Mouse (Mus musculus) limb, embryonic 13.5 days (tissue): ENCODE measurements around the gene Lrrc8a. TPM values are rescaled to one million over a fixed set of nuclear protein-coding genes. Genes with fewer than 3 reads are reported as not detected.

Experiments used
- ATAC-seq: fragments of 200-750 bp; cut with Nextera tagmentation; 2 replicates; pipeline ENCODE4 v1.8.0; 2017; ENCODE audit warnings: low read depth, moderate number of reproducible peaks, moderate TSS enrichment; ENCODE audit not compliant: low FRiP score
- H3K27ac ChIP-seq: fragments of 300-500 bp; sonication (generic); 2 replicates; pipeline ENCODE4 v1.5.1; 2015; ENCODE audit warnings: inconsistent platforms, mild to moderate bottlenecking, moderate library complexity
- H3K27me3 ChIP-seq: fragments of 300-500 bp; sonication (generic); 2 replicates; pipeline ENCODE4 v1.6.1; 2015; ENCODE audit warnings: mild to moderate bottlenecking, inconsistent platforms
- H3K36me3 ChIP-seq: fragments of 300-500 bp; sonication (generic); 2 replicates; pipeline ENCODE4 v1.6.1; 2015; ENCODE audit warnings: inconsistent platforms, mild to moderate bottlenecking, moderate library complexity
- H3K4me1 ChIP-seq: fragments of 300-500 bp; sonication (generic); 2 replicates; pipeline ENCODE4 v1.6.1; 2015; ENCODE audit warnings: inconsistent platforms
- H3K4me2 ChIP-seq: fragments of 300-500 bp; sonication (generic); replicated peaks from 2 replicates; pipeline ENCODE4 v1.6.1; 2015; ENCODE audit warnings: inconsistent platforms, mild to moderate bottlenecking, moderate library complexity
- H3K4me3 ChIP-seq: fragments of 300-500 bp; sonication (generic); 2 replicates; pipeline ENCODE4 v1.5.1; 2015; ENCODE audit warnings: moderate library complexity, mild to moderate bottlenecking, inconsistent platforms
- H3K9ac ChIP-seq: fragments of 300-500 bp; sonication (generic); 2 replicates; pipeline ENCODE4 v1.6.1; 2015; ENCODE audit warnings: mild to moderate bottlenecking, inconsistent platforms
- H3K9me3 ChIP-seq: fragments of 300-500 bp; sonication (generic); 2 replicates; pipeline ENCODE4 v1.6.1; 2016; ENCODE audit warnings: inconsistent platforms
- WGBS: fragments of 180-500 bp; shearing (Covaris S2); methylation state at CpG from one replicate; pipeline ENCODE4 v1.1.7; 2015; 5-methylcytosine and 5-hydroxymethylcytosine counted together
- polyA plus RNA-seq: library from polyadenylated mRNA; unstranded; fragments of >200 nt; fragmentation: Nextera tagmentation; extraction: Ambion mirVana; gene quantifications from 2 replicates; pipeline ENCODE4 v1.2.1, GENCODE M21; 2015

The Lrrc8a gene
- polyA plus RNA-seq, 1 experiment from 2014 or later: 49.1 TPM

DNA sequence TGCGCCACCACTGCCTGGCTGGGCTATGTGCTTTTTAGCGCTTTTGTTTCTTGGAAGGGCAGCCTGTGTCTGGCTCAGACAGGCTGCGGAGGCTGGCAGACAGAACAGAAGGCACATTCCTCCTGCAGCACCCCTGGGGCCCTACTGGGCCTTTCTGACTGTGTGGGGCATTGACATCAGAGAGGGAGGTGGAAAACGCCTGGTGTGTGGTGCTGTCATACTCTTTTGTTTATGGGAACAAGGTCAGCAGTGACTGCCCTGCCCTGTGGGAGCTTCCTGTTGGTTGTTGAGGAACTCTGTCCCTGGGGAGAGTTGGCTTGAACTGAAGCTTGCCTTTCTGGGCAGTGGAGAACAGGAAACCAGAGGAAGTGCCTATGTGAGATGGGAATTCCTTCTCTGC is 5.0 kb downstream of the Lrrc8a start:
- Histone ChIP-seq H3K27me3 (no peaks in the 10 kb centered on the region), H3K9me3 (no peaks in the 10 kb centered on the region), H3K27ac (no peak overlapping the region), H3K4me2 (no peak overlapping the region), H3K9ac (0 out of 2 replicates have a peak overlapping the region, but pooled peaks have one; percentile 43), H3K4me3 (no peak overlapping the region), H3K4me1 (peaks cover 44% of the 10 kb centered on the region), H3K36me3 (peaks cover 64% of the 10 kb centered on the region)
- ATAC-seq: no peak
- 41% methylated on average over 4 of the region's 4 CpGs for WGBS

GRCm38 (mm10) chr2:30243391-30243790 is 5.9 kb downstream of the Lrrc8a start:
- ATAC-seq: no peak
- no peaks in the 10 kb centered on the region for H3K9me3 ChIP-seq
- peaks cover 42% of the 10 kb centered on the region for H3K4me1 ChIP-seq
- H3K9ac ChIP-seq: no peak overlapping the region
- H3K4me3 ChIP-seq: no peak overlapping the region
- H3K27me3 ChIP-seq: no peaks in the 10 kb centered on the region
- 88% methylated on average over 4 of the region's 4 CpGs for WGBS
- H3K4me2 ChIP-seq: no peak overlapping the region
- peaks cover 70% of the 10 kb centered on the region for H3K36me3 ChIP-seq
- no peak overlapping the region for H3K27ac ChIP-seq

DNA sequence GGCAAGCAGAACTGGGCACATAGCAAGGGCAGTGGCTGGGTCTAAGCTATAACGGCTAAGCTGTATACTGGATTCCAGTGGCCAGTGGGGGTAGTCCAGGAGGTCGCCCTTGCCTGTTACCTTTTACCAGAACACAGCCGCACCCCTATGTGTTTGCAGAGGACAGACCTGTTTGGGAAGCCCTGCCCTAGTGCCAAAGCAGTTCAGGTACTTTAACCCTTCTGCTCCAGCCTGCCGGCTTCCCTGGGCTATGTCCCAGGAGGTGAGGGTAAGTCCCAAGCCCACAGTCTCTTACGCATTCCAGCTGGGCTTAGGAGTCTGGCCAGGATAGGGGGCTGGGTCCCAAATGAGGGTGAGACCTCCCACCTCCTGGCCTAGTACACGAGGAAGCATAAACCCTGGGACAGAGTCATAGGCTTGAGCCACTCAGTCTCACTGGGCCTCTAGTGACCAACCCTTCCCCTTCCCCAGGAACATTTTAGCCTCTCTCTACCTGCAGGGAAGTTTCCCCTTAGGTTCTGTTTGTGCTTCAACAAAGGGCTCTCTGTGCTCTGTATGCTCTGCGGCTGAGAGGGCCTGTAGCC is 7.2 kb downstream of the Lrrc8a start:
- peaks cover 29% of the 10 kb centered on the region for H3K4me1 ChIP-seq
- peak overlapping the region; percentile 62; the same call in 1 of the 2 replicates for H3K27ac ChIP-seq
- no peaks in the 10 kb centered on the region for H3K27me3 ChIP-seq
- no peak overlapping the region for H3K4me3 ChIP-seq
- H3K9me3 ChIP-seq: no peaks in the 10 kb centered on the region
- peak overlapping the region; percentile 14; the same call in 1 of the 2 replicates for H3K4me2 ChIP-seq
- H3K36me3 ChIP-seq: peaks cover 81% of the 10 kb centered on the region
- WGBS: 58% methylated on average over 7 of the region's 7 CpGs
- H3K9ac ChIP-seq: peak overlapping the region; percentile 35; the same call in 1 of the 2 replicates
- ATAC-seq: 0 out of 2 replicates have a peak, but pooled peaks have one; percentile 44

DNA sequence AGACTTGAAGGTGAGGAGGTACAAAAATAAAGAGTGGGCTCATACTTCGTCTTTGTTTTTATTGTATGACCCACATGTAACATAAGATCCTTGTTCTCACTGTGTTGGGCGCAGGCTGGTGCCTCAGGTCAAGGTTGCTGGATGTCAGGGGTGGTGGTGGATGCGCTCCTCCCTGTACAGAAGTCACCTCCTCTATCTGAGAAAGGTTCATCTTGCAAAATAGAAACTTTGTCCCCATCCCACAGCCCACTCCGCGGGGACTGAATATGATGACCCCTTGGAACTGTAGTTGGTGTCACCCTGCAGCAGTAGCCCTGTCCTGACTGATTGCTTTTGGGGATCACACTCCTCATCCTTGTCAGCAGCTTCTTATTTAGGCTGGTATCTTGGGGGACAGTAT is 9.5 kb downstream of the Lrrc8a start:
- H3K4me1 ChIP-seq: peaks cover 31% of the 10 kb centered on the region
- H3K27me3 ChIP-seq: no peaks in the 10 kb centered on the region
- H3K9me3 ChIP-seq: no peaks in the 10 kb centered on the region
- H3K4me2 ChIP-seq: no peak overlapping the region
- H3K4me3 ChIP-seq: no peak overlapping the region
- H3K9ac ChIP-seq: peak overlapping the region; percentile 35; the same call in 1 of the 2 replicates
- H3K27ac ChIP-seq: no peak overlapping the region
- 90% methylated on average over 5 of the region's 5 CpGs for WGBS
- no peak for ATAC-seq
- peaks cover 77% of the 10 kb centered on the region for H3K36me3 ChIP-seq

GRCm38 (mm10) chr2:30247681-30248080 is 10.2 kb downstream of the Lrrc8a start:
- no peak for ATAC-seq
- H3K27me3 ChIP-seq: no peaks in the 10 kb centered on the region
- peaks cover 73% of the 10 kb centered on the region for H3K36me3 ChIP-seq
- H3K4me2 ChIP-seq: no peak overlapping the region
- H3K9me3 ChIP-seq: no peaks in the 10 kb centered on the region
- peaks cover 26% of the 10 kb centered on the region for H3K4me1 ChIP-seq
- no peak overlapping the region for H3K9ac ChIP-seq
- H3K4me3 ChIP-seq: no peak overlapping the region
- no peak overlapping the region for H3K27ac ChIP-seq
- WGBS: 88% methylated on average over 4 of the region's 4 CpGs

DNA sequence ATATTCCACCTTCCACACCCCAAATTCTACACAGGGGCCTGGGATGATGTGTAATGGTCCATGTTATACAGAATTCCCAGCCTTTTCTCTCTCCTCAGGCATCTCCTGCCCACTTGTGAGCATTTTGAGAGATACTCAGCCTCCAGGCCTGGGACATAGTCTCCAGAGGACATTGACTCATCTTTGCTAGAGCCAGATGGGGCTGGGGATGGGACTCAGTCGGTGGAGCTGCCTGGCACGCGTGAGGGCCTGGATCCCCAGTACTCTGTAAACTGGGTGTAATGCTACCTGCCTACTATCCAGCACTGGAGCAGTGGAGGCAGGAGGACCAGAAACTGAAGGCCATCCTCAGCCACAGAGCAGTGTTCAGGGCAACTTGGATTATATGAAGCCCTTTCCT is 11.7 kb downstream of the Lrrc8a start:
- H3K4me2 ChIP-seq: no peak overlapping the region
- H3K4me1 ChIP-seq: peaks cover 19% of the 10 kb centered on the region
- no peak overlapping the region for H3K4me3 ChIP-seq
- no peak overlapping the region for H3K9ac ChIP-seq
- 97% methylated on average over 3 of the region's 3 CpGs for WGBS
- no peak for ATAC-seq
- H3K36me3 ChIP-seq: peaks cover 73% of the 10 kb centered on the region
- no peak overlapping the region for H3K27ac ChIP-seq
- no peaks in the 10 kb centered on the region for H3K27me3 ChIP-seq
- no peaks in the 10 kb centered on the region for H3K9me3 ChIP-seq

DNA sequence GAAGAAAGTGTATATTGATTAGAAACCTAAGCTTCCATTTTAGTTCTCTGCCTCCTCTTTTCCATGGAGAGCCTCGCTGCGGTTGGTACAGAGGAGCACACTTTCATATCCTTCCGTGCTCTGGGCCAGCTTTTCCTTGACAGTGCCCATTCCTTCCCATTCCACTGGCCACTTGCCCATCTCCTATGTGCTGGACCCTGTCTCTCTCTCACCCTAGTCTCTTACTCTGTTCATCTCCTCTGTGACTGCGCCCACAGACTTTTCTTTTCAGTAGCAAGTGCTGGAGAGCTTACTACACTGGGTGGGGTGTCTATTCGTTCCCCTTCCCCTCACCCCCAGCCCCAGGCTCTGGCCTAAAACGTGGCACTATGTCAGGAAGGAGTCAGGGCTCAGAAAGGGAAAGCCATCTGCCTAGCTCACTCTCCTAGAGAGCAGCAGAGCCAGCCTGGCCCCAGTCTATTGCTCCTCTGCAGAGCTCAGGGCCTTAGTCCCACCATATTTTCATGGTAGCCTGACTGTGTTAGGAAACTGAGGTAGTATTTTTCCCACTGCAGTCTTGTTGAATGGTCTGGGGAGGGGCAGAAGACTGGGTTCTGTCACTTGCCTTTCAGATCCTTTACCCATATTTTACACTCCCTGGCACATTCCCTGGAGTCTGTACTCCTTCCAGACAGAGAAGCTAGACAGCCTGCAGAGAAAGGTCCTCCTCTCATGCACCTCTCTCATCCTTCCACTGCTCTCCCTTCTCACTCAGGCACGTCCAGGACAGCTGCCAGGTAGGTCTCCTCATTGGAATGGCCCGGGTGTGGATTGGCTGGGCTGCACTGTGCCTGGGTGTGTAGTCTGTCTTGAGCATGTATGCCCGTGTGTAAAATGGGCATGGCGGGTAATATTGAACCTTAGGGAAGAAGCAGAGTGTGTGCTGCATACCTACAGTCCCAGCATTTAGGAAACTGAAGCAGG is 12.9 kb downstream of the Lrrc8a start:
- no peak overlapping the region for H3K4me2 ChIP-seq
- no peaks in the 10 kb centered on the region for H3K27me3 ChIP-seq
- 91% methylated on average over 10 of the region's 10 CpGs for WGBS
- no peak overlapping the region for H3K27ac ChIP-seq
- peaks cover 75% of the 10 kb centered on the region for H3K36me3 ChIP-seq
- ATAC-seq: no peak
- no peak overlapping the region for H3K4me3 ChIP-seq
- H3K4me1 ChIP-seq: peaks cover 11% of the 10 kb centered on the region
- H3K9me3 ChIP-seq: no peaks in the 10 kb centered on the region
- no peak overlapping the region for H3K9ac ChIP-seq

- ATAC-seq: no peak
- peaks cover 76% of the 10 kb centered on the region for H3K36me3 ChIP-seq
Measured at GRCm38 (mm10) chr2:30251417-30252104, 14.0 kb downstream of the Lrrc8a start.

DNA sequence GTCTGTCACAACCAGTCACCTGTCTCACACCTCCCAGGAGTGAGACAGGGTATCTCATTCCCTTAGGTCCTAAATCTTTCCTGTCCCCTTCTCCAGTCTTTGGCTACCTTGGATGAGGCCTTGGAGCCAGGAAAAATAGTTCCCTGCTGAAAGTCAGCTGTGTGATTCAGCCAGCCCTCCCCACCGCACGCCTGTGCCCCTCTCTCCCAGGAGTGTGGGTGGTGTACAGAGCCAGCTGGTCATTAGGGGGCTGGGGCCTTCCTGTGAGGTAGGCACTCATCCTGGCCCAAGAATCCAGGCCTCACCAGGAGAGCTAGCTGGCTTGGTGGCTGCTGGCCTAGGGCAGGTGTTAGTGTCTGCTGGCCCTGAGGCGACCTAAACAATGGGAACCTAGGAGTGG is 15.0 kb downstream of the Lrrc8a start:
- Histone ChIP-seq H3K4me3 (no peak overlapping the region), H3K9me3 (no peaks in the 10 kb centered on the region), H3K9ac (no peak overlapping the region), H3K4me1 (peaks cover 7% of the 10 kb centered on the region; the same call in 1 of the 2 replicates), H3K27ac (no peak overlapping the region), H3K27me3 (no peaks in the 10 kb centered on the region), H3K36me3 (peaks cover 86% of the 10 kb centered on the region), H3K4me2 (no peak overlapping the region)
- WGBS: 73% methylated on average over 3 of the region's 3 CpGs
- ATAC-seq: no peak

More at GRCm38 (mm10) chr2:30251417-30252104, 14.0 kb downstream of the Lrrc8a start:
- Histone ChIP-seq H3K27ac (no peak overlapping the region), H3K4me2 (no peak overlapping the region), H3K9me3 (no peaks in the 10 kb centered on the region), H3K9ac (no peak overlapping the region), H3K4me3 (no peak overlapping the region), H3K4me1 (peaks cover 7% of the 10 kb centered on the region; the same call in 1 of the 2 replicates), H3K27me3 (no peaks in the 10 kb centered on the region)
- WGBS: 73% methylated on average over 5 of the region's 5 CpGs

- Histone ChIP-seq H3K27me3 (no peaks in the 10 kb centered on the region), H3K9me3 (no peaks in the 10 kb centered on the region), H3K4me2 (no peak overlapping the region), H3K4me1 (peaks cover 7% of the 10 kb centered on the region; the same call in 1 of the 2 replicates), H3K27ac (no peak overlapping the region), H3K36me3 (peaks cover 91% of the 10 kb centered on the region), H3K4me3 (no peak overlapping the region), H3K9ac (no peak overlapping the region)
- WGBS: 84% methylated on average over 5 of the region's 5 CpGs
- no peak for ATAC-seq
Measured at GRCm38 (mm10) chr2:30253809-30254208, 16.3 kb downstream of the Lrrc8a start.

- Histone ChIP-seq H3K9ac (no peak overlapping the region), H3K9me3 (no peaks in the 10 kb centered on the region), H3K27me3 (no peaks in the 10 kb centered on the region), H3K4me2 (no peak overlapping the region), H3K36me3 (peaks cover 91% of the 10 kb centered on the region), H3K4me3 (no peak overlapping the region), H3K27ac (no peak overlapping the region), H3K4me1 (peaks cover 7% of the 10 kb centered on the region; the same call in 1 of the 2 replicates)
- 95% methylated on average over 42 of the region's 42 CpGs for WGBS
- no peak for ATAC-seq
Measured at GRCm38 (mm10) chr2:30255631-30256395, 18.3 kb downstream of the Lrrc8a start.
